Mouse (Mus musculus) neural tube, embryonic 15.5 days (tissue): ENCODE data around the gene Ptk7. TPM values are rescaled to one million over a fixed set of nuclear protein-coding genes. Genes with fewer than 3 reads are reported as not detected.
A peak's percentile ranks its signal among the peaks of the same experiment; 100 is the strongest.
"Not testable (repeated sequence)": the region's sequence is repeated elsewhere in the genome, so short reads cannot be mapped to it uniquely, and the experiment has no call there.

Source experiments
- ATAC-seq: fragments of 200-750 bp; cut with Nextera tagmentation; 2 replicates; pipeline ENCODE4 v1.8.0; 2017; ENCODE audit warnings: mild to moderate bottlenecking, moderate TSS enrichment, moderate library complexity; ENCODE audit not compliant: low FRiP score
- H3K27ac ChIP-seq: fragments of 300-500 bp; sonication (generic); replicated peaks from 2 replicates; pipeline ENCODE4 v1.5.1; 2015; ENCODE audit warnings: mild to moderate bottlenecking, inconsistent platforms
- H3K27me3 ChIP-seq: fragments of 300-500 bp; sonication (generic); replicated peaks from 2 replicates; pipeline ENCODE4 v1.6.1; 2015; ENCODE audit warnings: inconsistent platforms
- H3K36me3 ChIP-seq: fragments of 300-500 bp; sonication (generic); 2 replicates; pipeline ENCODE4 v1.6.1; 2015; ENCODE audit warnings: inconsistent platforms
- H3K4me1 ChIP-seq: fragments of 300-500 bp; sonication (generic); 2 replicates; pipeline ENCODE4 v1.6.1; 2015; ENCODE audit warnings: inconsistent platforms
- H3K4me2 ChIP-seq: fragments of 300-500 bp; sonication (generic); 2 replicates; pipeline ENCODE4 v1.6.1; 2015; ENCODE audit warnings: inconsistent platforms, mild to moderate bottlenecking, moderate library complexity
- H3K4me3 ChIP-seq: fragments of 300-500 bp; sonication (generic); replicated peaks from 2 replicates; pipeline ENCODE4 v1.5.1; 2015; ENCODE audit warnings: mild to moderate bottlenecking, inconsistent platforms
- H3K9ac ChIP-seq: fragments of 300-500 bp; sonication (generic); replicated peaks from 2 replicates; pipeline ENCODE4 v1.6.1; 2015; ENCODE audit warnings: mild to moderate bottlenecking, inconsistent platforms
- H3K9me3 ChIP-seq: fragments of 300-500 bp; sonication (generic); replicated peaks from 2 replicates; pipeline ENCODE4 v1.6.1; 2016; ENCODE audit warnings: inconsistent platforms
- WGBS: fragments of 180-500 bp; shearing (Covaris S2); methylation state at CpG from one replicate; pipeline ENCODE4 v1.1.7; 2015; ENCODE audit warnings: mixed read lengths; 5-methylcytosine and 5-hydroxymethylcytosine counted together
- polyA plus RNA-seq: library from polyadenylated mRNA; unstranded; fragments of >200 nt; fragmentation: Nextera tagmentation; extraction: Ambion mirVana; gene quantifications from 2 replicates; pipeline ENCODE4 v1.2.1, GENCODE M21; 2015

Ptk7 gene
- polyA plus RNA-seq, 1 experiment from 2014 or later, result 29.3 TPM

DNA sequence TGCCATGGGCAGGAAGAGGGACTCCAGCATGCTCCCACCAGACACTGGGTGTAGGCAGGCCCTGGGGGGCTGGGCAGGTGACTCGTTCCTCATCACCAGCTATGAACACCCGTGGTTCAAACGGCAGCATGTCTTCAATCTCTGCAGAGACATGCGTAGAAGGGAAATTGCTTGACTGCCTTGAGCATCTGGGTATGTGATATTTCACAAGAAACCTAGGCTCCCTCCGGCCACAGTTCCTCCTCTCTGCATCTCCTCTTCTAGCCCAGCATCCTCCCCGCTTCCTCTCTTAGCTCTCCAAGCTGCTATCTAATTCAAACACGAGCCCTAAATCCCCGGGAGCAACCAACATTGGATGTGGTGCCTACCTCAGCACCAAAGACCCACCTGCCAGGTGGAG lies 43.0 kb downstream of the Ptk7 start:
- Histone ChIP-seq H3K9ac (no peak overlapping the region), H3K36me3 (peaks cover 67% of the 10 kb centered on the region), H3K4me2 (no peak overlapping the region), H3K4me1 (no peaks in the 10 kb centered on the region), H3K27me3 (no peaks in the 10 kb centered on the region), H3K27ac (no peak overlapping the region), H3K9me3 (no peaks in the 10 kb centered on the region), H3K4me3 (no peak overlapping the region)
- ATAC-seq, result no peak
- WGBS, result 95% methylated on average over 8 of the region's 8 CpGs

DNA sequence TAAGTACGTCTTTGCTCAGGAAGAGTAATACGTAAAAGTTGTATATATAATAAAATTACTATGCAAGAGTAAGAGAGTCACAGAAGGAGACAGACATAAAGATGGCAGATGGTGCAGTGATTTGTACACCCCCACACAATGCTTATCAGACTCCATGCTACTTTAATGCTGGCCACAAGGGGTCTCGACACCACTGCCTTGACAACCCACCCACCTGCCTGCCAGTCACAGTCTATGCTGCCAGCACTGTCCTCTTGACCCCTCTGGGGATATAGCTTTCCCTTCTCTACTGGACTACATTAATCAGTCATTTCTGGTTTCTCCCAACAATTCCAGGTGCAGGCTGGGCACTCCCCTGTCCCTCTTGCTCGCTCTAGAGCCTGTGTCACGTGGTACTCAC lies 50.7 kb downstream of the Ptk7 start:
- WGBS, result 86% methylated on average over 5 of the region's 5 CpGs
- H3K4me1 ChIP-seq, result no peaks in the 10 kb centered on the region
- no peaks in the 10 kb centered on the region for H3K9me3 ChIP-seq
- H3K4me2 ChIP-seq, result no peak overlapping the region
- H3K4me3 ChIP-seq, result no peak overlapping the region
- H3K36me3 ChIP-seq, result peaks cover 72% of the 10 kb centered on the region
- no peak overlapping the region for H3K9ac ChIP-seq
- H3K27ac ChIP-seq, result no peak overlapping the region
- no peak for ATAC-seq
- H3K27me3 ChIP-seq, result no peaks in the 10 kb centered on the region

DNA sequence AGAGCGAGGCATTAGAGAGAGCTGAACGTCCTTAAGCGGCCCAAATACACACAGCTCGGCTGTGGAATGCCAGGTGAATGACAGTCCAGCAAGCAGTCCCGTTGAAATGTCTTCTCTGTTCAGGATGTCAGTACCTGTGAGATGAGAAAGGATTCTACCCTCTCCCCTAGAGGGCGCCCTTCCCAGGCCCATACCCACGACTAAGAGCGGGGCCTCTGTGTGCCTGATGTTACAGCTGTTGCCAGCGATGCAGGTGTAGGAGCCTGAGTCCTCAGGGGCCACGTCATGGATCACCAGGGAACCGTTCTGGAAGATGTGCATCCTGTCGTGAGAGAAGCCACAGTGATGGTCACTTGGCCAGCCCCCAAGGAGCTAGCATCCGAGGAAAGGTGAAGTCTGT lies 53.2 kb downstream of the Ptk7 start:
- Histone ChIP-seq H3K4me3 (no peak overlapping the region), H3K27me3 (no peaks in the 10 kb centered on the region), H3K4me2 (no peak overlapping the region), H3K36me3 (peaks cover 76% of the 10 kb centered on the region), H3K27ac (no peak overlapping the region), H3K4me1 (no peaks in the 10 kb centered on the region), H3K9ac (no peak overlapping the region), H3K9me3 (no peaks in the 10 kb centered on the region)
- no peak for ATAC-seq
- WGBS, result 87% methylated on average over 13 of the region's 13 CpGs

GRCm38 (mm10) chr17:46574535-46574934 lies 54.8 kb downstream of the Ptk7 start:
- H3K27me3 ChIP-seq, result no peaks in the 10 kb centered on the region
- no peak overlapping the region for H3K4me2 ChIP-seq
- no peak overlapping the region for H3K4me3 ChIP-seq
- no peak for ATAC-seq
- no peaks in the 10 kb centered on the region for H3K9me3 ChIP-seq
- H3K27ac ChIP-seq, result no peak overlapping the region
- 92% methylated on average over 7 of the region's 7 CpGs for WGBS
- H3K9ac ChIP-seq, result no peak overlapping the region
- peaks cover 80% of the 10 kb centered on the region for H3K36me3 ChIP-seq
- no peaks in the 10 kb centered on the region for H3K4me1 ChIP-seq

GRCm38 (mm10) chr17:46571005-46571404 lies 58.3 kb downstream of the Ptk7 start:
- ATAC-seq, result no peak
- Histone ChIP-seq H3K9ac (no peak overlapping the region), H3K4me2 (no peak overlapping the region), H3K4me1 (no peaks in the 10 kb centered on the region), H3K27me3 (no peaks in the 10 kb centered on the region), H3K4me3 (no peak overlapping the region), H3K9me3 (no peaks in the 10 kb centered on the region), H3K36me3 (peaks cover 86% of the 10 kb centered on the region), H3K27ac (no peak overlapping the region)
- WGBS, result 89% methylated on average over 11 of the region's 11 CpGs

- WGBS, result 96% methylated on average over 6 of the region's 6 CpGs
- Histone ChIP-seq H3K27ac (no peak overlapping the region), H3K9ac (no peak overlapping the region), H3K36me3 (peaks cover 10% of the 10 kb centered on the region; the same call in 1 of the 2 replicates), H3K4me1 (peaks cover 20% of the 10 kb centered on the region), H3K4me3 (no peak overlapping the region), H3K27me3 (no peaks in the 10 kb centered on the region), H3K4me2 (no peak overlapping the region), H3K9me3 (no peaks in the 10 kb centered on the region)
- ATAC-seq, result no peak
Observed at GRCm38 (mm10) chr17:46559146-46559545, 70.2 kb downstream of the Ptk7 start.

DNA sequence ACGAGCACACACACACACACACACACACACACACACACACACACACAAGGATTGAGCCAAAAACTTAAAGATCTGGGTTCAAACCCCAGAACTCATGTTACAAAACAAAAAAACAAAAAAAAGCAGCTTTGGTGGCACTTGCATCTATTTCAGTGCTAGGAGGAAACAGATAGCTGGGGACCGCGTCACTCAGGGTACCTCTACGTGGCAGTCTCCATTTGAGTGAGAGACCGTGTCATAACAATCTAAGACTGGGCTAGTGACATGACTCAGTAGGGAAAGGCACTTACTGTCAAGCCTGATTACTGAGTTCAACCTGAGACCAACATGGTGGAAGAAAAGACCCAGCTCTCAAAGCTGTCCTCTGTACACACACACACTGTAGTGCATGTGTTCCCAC lies 71.2 kb downstream of the Ptk7 start:
- WGBS, result 92% methylated on average over 5 of the region's 5 CpGs
- ATAC-seq, result no peak
- H3K9ac ChIP-seq, result no peak overlapping the region
- no peak overlapping the region for H3K4me3 ChIP-seq
- H3K4me2 ChIP-seq, result no peak overlapping the region
- H3K9me3 ChIP-seq, result no peaks in the 10 kb centered on the region
- H3K36me3 ChIP-seq, result 0 out of 2 replicates have a peak, but pooled peaks cover 3% of the 10 kb centered on the region
- H3K4me1 ChIP-seq, result peaks cover 30% of the 10 kb centered on the region
- H3K27me3 ChIP-seq, result no peaks in the 10 kb centered on the region
- H3K27ac ChIP-seq, result no peak overlapping the region

- H3K27me3 ChIP-seq, ATAC-seq, H3K36me3 ChIP-seq, H3K9me3 ChIP-seq, H3K9ac ChIP-seq, H3K27ac ChIP-seq: not testable (repeated sequence)
- Histone ChIP-seq H3K4me1 (peaks cover 39% of the 10 kb centered on the region), H3K4me3 (peak overlapping the region; percentile 99), H3K4me2 (peak overlapping the region; percentile 95)
Observed at GRCm38 (mm10) chr17:46557321-46557720, 72.0 kb downstream of the Ptk7 start.

- no peaks in the 10 kb centered on the region for H3K27me3 ChIP-seq
- peaks cover 5% of the 10 kb centered on the region for H3K36me3 ChIP-seq
- ATAC-seq, result peak; percentile 10
Observed at GRCm38 (mm10) chr17:46556584-46556945, 72.7 kb downstream of the Ptk7 start.

DNA sequence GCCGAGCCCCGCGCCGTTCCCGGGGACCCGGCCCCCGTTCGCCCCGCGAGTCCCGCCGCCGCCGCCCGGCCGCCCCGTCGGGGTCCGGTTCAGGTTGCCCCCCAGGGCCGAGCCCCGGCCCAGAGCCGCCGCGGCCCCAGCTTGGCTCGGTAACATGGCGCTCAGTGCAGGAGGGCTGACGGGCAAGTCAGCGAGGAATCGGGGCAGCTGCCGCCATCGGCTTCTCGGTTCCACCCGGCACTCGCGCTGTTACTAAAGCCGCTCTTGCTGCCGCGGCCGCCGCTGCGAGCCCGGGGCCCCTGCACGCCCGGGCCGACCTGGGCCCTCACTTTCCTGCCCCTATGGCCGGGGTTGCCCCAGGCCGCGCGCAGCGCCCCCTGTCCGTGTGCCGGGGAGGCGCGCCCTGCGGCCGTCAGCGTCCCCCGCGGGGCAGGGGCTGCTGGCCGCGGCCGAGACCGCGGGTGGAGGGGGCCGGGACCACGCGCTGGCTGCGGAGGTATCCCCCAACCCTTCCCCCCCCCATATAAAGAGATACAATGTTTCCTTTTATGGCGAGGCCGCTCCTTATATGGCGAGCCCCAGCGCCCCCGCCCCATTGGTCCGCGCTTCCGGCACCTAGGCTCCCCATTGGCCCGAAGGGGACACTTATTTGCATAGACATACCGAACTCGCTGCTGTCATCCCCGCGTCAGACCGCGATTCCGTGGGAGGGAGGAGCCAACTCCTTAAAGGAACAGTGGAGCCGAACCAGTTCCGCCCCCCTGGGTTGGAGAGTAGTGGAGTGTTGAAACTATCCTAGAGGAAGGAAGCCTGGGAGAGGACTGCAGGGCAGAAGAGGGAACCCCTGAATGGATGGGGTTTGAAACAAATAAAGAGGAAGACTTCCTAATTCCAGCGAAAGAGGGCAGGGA lies 73.4 kb downstream of the Ptk7 start, which contains the start of gene Srf:
Gene Srf (minus strand): TSS at position 503 of the 911 bp plus-strand sequence.
- Histone ChIP-seq H3K27ac (peak within 1 kb of the TSS; percentile 94), H3K4me3 (peak within 1 kb of the TSS; percentile 99), H3K4me1 (peaks cover 49% of the 10 kb centered on the region), H3K27me3 (no peaks in the 10 kb centered on the region), H3K36me3 (peaks cover 11% of the 10 kb centered on the region), H3K9ac (peak within 1 kb of the TSS; percentile 99), H3K9me3 (no peaks in the 10 kb centered on the region), H3K4me2 (peak within 1 kb of the TSS; percentile 95)
- peak; percentile 95 for ATAC-seq
- WGBS, result under 1% methylated on average over 84 of the region's 87 CpGs

More at GRCm38 (mm10) chr17:46556584-46556945, 72.7 kb downstream of the Ptk7 start:
- no peaks in the 10 kb centered on the region for H3K9me3 ChIP-seq
- H3K9ac ChIP-seq, result peak overlapping the region; percentile 61
- WGBS, result under 1% methylated on average over 11 of the region's 11 CpGs
- H3K27ac ChIP-seq, result peak overlapping the region; percentile 94
- H3K4me2 ChIP-seq, result peak overlapping the region; percentile 95
- H3K4me3 ChIP-seq, result peak overlapping the region; percentile 99
- peaks cover 45% of the 10 kb centered on the region for H3K4me1 ChIP-seq

DNA sequence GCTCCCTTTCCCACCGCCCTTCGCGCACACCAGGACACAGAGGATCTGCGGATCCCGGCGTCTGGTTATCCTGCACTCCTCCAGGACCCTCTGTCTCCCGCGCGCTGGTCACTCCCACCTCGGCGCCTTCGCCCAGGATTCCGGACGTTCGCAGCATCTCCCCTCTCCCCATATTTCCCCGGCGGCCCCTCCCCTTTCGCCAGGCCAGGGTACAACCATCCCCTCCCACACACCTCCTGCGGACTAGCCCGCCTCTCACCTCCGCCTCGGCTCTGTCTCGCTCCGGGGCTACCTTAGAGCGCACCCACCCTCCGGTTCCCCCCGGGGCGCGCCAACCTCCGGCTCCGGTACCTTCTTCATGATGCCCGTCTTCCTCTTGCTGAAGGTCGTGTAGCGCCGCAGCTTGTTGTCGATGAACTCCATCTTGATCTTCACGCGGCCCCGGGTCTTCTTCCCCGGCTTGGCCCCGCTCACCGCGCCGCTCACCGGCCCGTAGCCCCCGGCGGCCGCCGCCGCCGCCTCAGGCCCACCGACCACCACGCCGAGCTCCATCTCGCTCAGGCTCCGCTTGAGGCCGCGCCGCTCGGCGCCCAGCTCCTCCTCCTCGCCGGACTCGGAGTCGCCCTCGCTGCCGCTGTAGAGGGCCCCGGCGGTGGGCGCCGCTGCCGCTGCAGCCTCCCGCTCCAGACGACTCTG lies 74.2 kb downstream of the Ptk7 start:
- H3K27me3 ChIP-seq, result no peaks in the 10 kb centered on the region
- WGBS, result under 1% methylated on average over 75 of the region's 75 CpGs
- peak overlapping the region; percentile 99 for H3K4me3 ChIP-seq
- H3K4me1 ChIP-seq, result peaks cover 49% of the 10 kb centered on the region
- H3K4me2 ChIP-seq, result peak overlapping the region; percentile 95
- no peaks in the 10 kb centered on the region for H3K9me3 ChIP-seq
- peak; percentile 3; the same call in 1 of the 2 replicates for ATAC-seq
- H3K27ac ChIP-seq, result peak overlapping the region; percentile 94
- H3K36me3 ChIP-seq, result peaks cover 19% of the 10 kb centered on the region
- peak overlapping the region; percentile 99 for H3K9ac ChIP-seq

- Histone ChIP-seq H3K4me2 (peak overlapping the region; percentile 95), H3K9me3 (no peaks in the 10 kb centered on the region), H3K4me3 (peak overlapping the region; percentile 99), H3K36me3 (peaks cover 24% of the 10 kb centered on the region), H3K4me1 (peaks cover 49% of the 10 kb centered on the region), H3K27ac (peak overlapping the region; percentile 94), H3K9ac (peak overlapping the region; percentile 99), H3K27me3 (no peaks in the 10 kb centered on the region)
- ATAC-seq, result no peak
- under 1% methylated on average over 11 of the region's 11 CpGs for WGBS
Observed at GRCm38 (mm10) chr17:46554646-46554976, 74.7 kb downstream of the Ptk7 start.
